8 mouse cellular contexts compared by ENCODE assay signal in the genomic region with DNA sequence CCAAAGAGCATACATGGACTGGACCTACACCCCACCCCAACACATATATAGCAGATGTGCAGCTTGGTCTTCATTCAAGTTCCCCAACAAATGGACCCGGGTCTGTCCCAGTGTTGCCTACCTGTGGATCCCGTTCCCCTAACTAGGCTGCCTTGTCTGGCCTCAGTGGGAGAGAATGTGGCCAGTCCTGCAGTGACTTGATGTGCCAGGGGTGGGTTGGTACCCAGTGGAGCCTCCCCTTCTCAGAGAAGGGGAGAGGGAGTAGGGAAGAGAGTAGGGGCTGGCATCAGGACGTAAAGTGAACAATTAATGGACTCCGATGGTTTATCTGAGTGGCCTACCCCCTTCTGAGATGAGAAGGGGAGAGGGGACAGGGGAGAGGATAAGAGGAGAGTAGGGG. TPM values are rescaled to one million over a fixed set of nuclear protein-coding genes. Genes with fewer than 3 reads are reported as not detected.
A peak's percentile ranks its signal among the peaks of the same experiment; 100 is the strongest.
DNase-seq lines count a peak whose midpoint lies in the region; ATAC-seq and TF ChIP-seq lines count a peak whose summit lies in the region.

No protein-coding gene starts in this region.

- ATAC-seq in forebrain, postnatal 0 days, result no peak
- no peak for ATAC-seq in liver, postnatal 0 days
- ATAC-seq in erythroid progenitor cell, adult 5-6 weeks (replicated peaks; ENCODE audit: low FRiP score, poor library complexity, severe bottlenecking), result no peak

- in situ Hi-C loops in ES-E14 (cut with MboI; ENCODE audit: low sequenced_read_pairs in 2 of 2, unreplicated experiment in 2 of 2), result no loop called here

- H3K9me3 ChIP-seq in ES-E14 (ENCODE audit: control insufficient read depth, insufficient read depth, low read depth, low read length), result no peaks in the 10 kb centered on the region
- no peaks in the 10 kb centered on the region for H3K9me3 ChIP-seq in forebrain, postnatal 0 days (ENCODE audit: low read length)
- no peaks in the 10 kb centered on the region for H3K9me3 ChIP-seq in liver, postnatal 0 days (ENCODE audit: low read length)

- TF ChIP-seq EP300 in liver, postnatal 0 days (IDR thresholded peaks at IDR 0.05; ENCODE audit: low read depth), result no peak

- peak overlapping the region; percentile 97 for H3K9ac ChIP-seq in ES-E14 (ENCODE audit: insufficient read depth, low read depth, low read length, poor library complexity, severe bottlenecking)
- peak overlapping the region; percentile 85 for H3K9ac ChIP-seq in forebrain, postnatal 0 days
- peak overlapping the region; percentile 77 for H3K9ac ChIP-seq in liver, postnatal 0 days (replicated peaks)

- H3K4me2 ChIP-seq in forebrain, postnatal 0 days (ENCODE audit: low read depth), result peak overlapping the region; percentile 94
- peak overlapping the region; percentile 81 for H3K4me2 ChIP-seq in liver, postnatal 0 days (ENCODE audit: low read depth, low read length)

- H3K36me3 ChIP-seq in ES-E14 (ENCODE audit: control insufficient read depth, insufficient read depth, low read length, poor library complexity, severe bottlenecking), result peaks cover 5% of the 10 kb centered on the region; the same call in 1 of the 2 replicates
- H3K36me3 ChIP-seq in forebrain, postnatal 0 days (ENCODE audit: insufficient read depth), result peaks cover 17% of the 10 kb centered on the region
- H3K36me3 ChIP-seq in liver, postnatal 0 days (replicated peaks; ENCODE audit: insufficient read depth, low read length), result peaks cover 14% of the 10 kb centered on the region

- 64% methylated on average over 4 of the region's 4 CpGs for WGBS in forebrain, postnatal 0 days
- 52% methylated on average over 4 of the region's 4 CpGs for WGBS in liver, postnatal 0 days (ENCODE audit: insufficient replicate concordance)

- H3K27me3 ChIP-seq in forebrain, postnatal 0 days (ENCODE audit: insufficient read depth, low read length), result no peaks in the 10 kb centered on the region
- no peaks in the 10 kb centered on the region for H3K27me3 ChIP-seq in liver, postnatal 0 days (ENCODE audit: insufficient read depth, low read length)

- TF ChIP-seq CTCF in forebrain, postnatal 0 days (IDR thresholded peaks at IDR 0.05; ENCODE audit: low read depth), result no peak
- TF ChIP-seq CTCF in liver, postnatal 0 days (IDR thresholded peaks at IDR 0.05; ENCODE audit: low read depth), result no peak

- DNase-seq in heart, adult 11 months, result peak; percentile 87
- DNase-seq in heart, postnatal 36 days, result no peak
- DNase-seq in ES-E14 (ENCODE audit: low read depth, low spot score), result no peak
- no peak for DNase-seq in forebrain, postnatal 0 days
- DNase-seq in liver, postnatal 0 days, result no peak
- DNase-seq in MN1 (ENCODE audit: low spot score), result no peak
- DNase-seq in adrenal gland, postnatal 10 days, result no peak

- H3K4me1 ChIP-seq in ES-E14 (ENCODE audit: control insufficient read depth in 2 of 2, insufficient read depth in 2 of 2, low read length in 2 of 2, poor library complexity in 1 of 2), result peaks cover 4% of the 10 kb centered on the region in 2 experiments; a peak in 2 of 4 replicates
- H3K4me1 ChIP-seq in forebrain, postnatal 0 days (ENCODE audit: insufficient read depth), result peaks cover 14% of the 10 kb centered on the region
- H3K4me1 ChIP-seq in liver, postnatal 0 days (ENCODE audit: insufficient read depth), result peaks cover 19% of the 10 kb centered on the region

- H3K27ac ChIP-seq in ES-E14 (ENCODE audit: insufficient read depth, low read depth, low read length, poor library complexity, severe bottlenecking), result no peak overlapping the region
- no peak overlapping the region for H3K27ac ChIP-seq in forebrain, postnatal 0 days (ENCODE audit: low read depth, low read length)
- peak overlapping the region; percentile 85; the same call in 1 of the 2 replicates for H3K27ac ChIP-seq in liver, postnatal 0 days (ENCODE audit: low read depth)

- intact Hi-C loops in heart, postnatal 36 days (cut with DNase I), result loop anchor here (5.0 kb wide), 1 partner anchor 176 kb away; no protein-coding TSS in a partner anchor

- H3K4me3 ChIP-seq in ES-E14 (ENCODE audit: insufficient read depth in 1 of 2, low read depth in 1 of 2, low read length in 2 of 2, poor library complexity in 1 of 2, severe bottlenecking in 1 of 2), result peak overlapping the region; percentile 83 to 89
- peak overlapping the region; percentile 87 for H3K4me3 ChIP-seq in forebrain, postnatal 0 days (ENCODE audit: low read depth, low read length)
- H3K4me3 ChIP-seq in liver, postnatal 0 days (ENCODE audit: low read depth, low read length), result peak overlapping the region; percentile 63

TF ChIP-seq in ES-E14, 5 proteins besides CTCF, POLR2A, EP300 and RAD21:
- no peak for TF ChIP-seq HCFC1 (IDR thresholded peaks at IDR 0.05; ENCODE audit: borderline replicate concordance, insufficient read depth, low read length)
- TF ChIP-seq MAFK (IDR thresholded peaks at IDR 0.05; ENCODE audit: insufficient read depth, low read depth, low read length), result no peak
- no peak for TF ChIP-seq ZC3H11A (IDR thresholded peaks at IDR 0.05; ENCODE audit: borderline replicate concordance, low read depth, low read length)
- no peak for TF ChIP-seq ZNF384 (IDR thresholded peaks at IDR 0.05; ENCODE audit: low read depth, low read length)
- no peak for TF ChIP-seq CHD2 (IDR thresholded peaks at IDR 0.05; ENCODE audit: low read depth, low read length)

RNA-seq across cellular contexts. Expression of a gene that starts 0.8 kb away (rescaled TPM):
- total RNA-seq in heart, postnatal 36 days (2021), result 10 to 100 TPM; 56.7 to 65.2 TPM
- 106 and 107 TPM in 2 replicates for total RNA-seq in ES-E14 (2012; rRNA removed)
- 127 and 132 TPM in 2 replicates for total RNA-seq in forebrain, postnatal 0 days (2014; rRNA removed)
- 107 and 131 TPM in 2 replicates for polyA plus RNA-seq in forebrain, postnatal 0 days (2015; fragmentation: Nextera tagmentation; extraction: Ambion mirVana)
- 49.2 and 54.3 TPM in 2 replicates for polyA plus RNA-seq in liver, postnatal 0 days (2015; fragmentation: Nextera tagmentation; extraction: Ambion mirVana)
- total RNA-seq in adrenal gland, postnatal 10 days (2021), result 100 to 1,000 TPM; 110 to 111 TPM
- total RNA-seq in erythroid progenitor cell, adult 5-6 weeks (2015; ENCODE audit: low replicate concordance), result 86.8 and 99.1 TPM in 2 replicates
- 30.0 and 51.1 TPM in 2 replicates for total RNA-seq in erythroid progenitor cell, adult 5-6 weeks (2017; ENCODE audit: low replicate concordance)

RNA-seq across cellular contexts. Expression of a gene that starts 23.7 kb away (rescaled TPM):
- not detected for total RNA-seq in heart, postnatal 36 days (2021)
- 11.7 and 21.0 TPM in 2 replicates for total RNA-seq in ES-E14 (2012; rRNA removed)
- 6.5 and 8.9 TPM in 2 replicates for total RNA-seq in forebrain, postnatal 0 days (2014; rRNA removed)
- 0.86 and 2.4 TPM in 2 replicates for polyA plus RNA-seq in forebrain, postnatal 0 days (2015; fragmentation: Nextera tagmentation; extraction: Ambion mirVana)
- polyA plus RNA-seq in liver, postnatal 0 days (2015; fragmentation: Nextera tagmentation; extraction: Ambion mirVana), result 0.21 and 0.29 TPM in 2 replicates
- 1 to 10 TPM; 3.2 to 7.8 TPM for total RNA-seq in adrenal gland, postnatal 10 days (2021)
- total RNA-seq in erythroid progenitor cell, adult 5-6 weeks (2015; ENCODE audit: low replicate concordance), result 2.1 TPM in 1 of 2 replicates, not detected in the other
- 0.77 TPM in 1 of 2 replicates, not detected in the other for total RNA-seq in erythroid progenitor cell, adult 5-6 weeks (2017; ENCODE audit: low replicate concordance)
